Mouse (Mus musculus): Measurements from ENCODE around the gene Etv2. TPM values are rescaled to one million over a fixed set of nuclear protein-coding genes. Genes with fewer than 3 reads are reported as not detected.

The Etv2 gene
- polyA plus RNA-seq, 1 experiment from 2014 or later: 0.09 TPM

DNA sequence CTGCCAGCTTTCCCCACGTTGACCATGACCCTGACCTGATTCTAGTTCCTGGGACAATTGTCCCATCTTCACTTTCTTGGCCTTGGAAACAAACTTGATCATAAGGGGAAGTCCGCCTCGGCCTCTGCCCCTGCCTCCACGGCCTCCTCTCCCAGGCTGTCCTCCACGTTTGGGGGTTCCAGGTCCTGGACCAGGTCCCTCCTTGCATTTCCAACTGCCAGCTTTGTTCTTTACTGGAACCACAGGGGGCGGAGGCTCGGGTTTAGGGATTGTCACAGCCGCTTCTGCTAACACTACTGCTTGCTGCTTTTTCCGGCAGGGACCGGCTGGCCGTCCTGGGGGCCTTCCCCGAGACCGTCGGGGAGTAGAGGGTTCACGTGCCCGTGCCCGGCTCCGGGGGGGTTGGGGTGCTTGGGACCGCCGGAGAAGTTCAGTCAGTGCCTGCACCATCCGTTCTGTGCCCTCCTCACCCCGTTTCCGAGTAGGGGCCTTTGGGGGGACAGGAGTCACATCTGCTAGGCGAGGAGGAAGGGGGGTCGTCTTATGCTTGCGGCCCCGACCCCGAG is 49.1 kb downstream of the Etv2 start:
- no peaks in the 10 kb centered on the region for H3K27me3 ChIP-seq
- H3K4me2 ChIP-seq: peak overlapping the region; percentile 97
- no peaks in the 10 kb centered on the region for H3K9me3 ChIP-seq (replicated peaks)
- H3K9ac ChIP-seq: peak overlapping the region; percentile 99
- no peak overlapping the region for H3K27ac ChIP-seq
- ATAC-seq (ENCODE audit: low read depth) (no peak), DNase-seq (no peak)
- H3K4me1 ChIP-seq (replicated peaks): peaks cover 27% of the 10 kb centered on the region
- H3K4me3 ChIP-seq (replicated peaks): peak overlapping the region; percentile 96
- WGBS (ENCODE audit: insufficient replicate concordance): 88% methylated on average over 28 of the region's 28 CpGs
- peaks cover 56% of the 10 kb centered on the region for H3K36me3 ChIP-seq

DNA sequence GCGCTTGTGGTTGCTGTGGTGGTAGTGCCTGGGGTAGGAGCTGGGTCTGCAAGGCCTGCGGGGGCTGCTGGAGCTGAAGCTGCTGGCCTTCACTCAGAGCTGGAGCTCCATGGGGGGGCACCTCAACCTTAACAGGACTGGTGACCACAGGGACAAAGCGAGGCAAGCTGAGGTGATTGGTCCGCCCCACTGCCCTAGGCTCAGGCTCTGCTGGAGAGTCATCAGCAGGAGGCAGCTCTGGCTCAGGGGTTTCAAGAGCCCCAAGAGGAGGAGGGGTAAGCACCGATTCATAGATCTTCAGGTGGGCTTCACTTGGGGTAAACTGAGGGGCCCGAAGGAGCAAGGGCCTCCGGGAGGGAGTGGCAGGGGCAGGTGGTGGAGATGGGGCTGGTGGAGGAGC is 50.5 kb downstream of the Etv2 start:
- no peak overlapping the region for H3K27ac ChIP-seq
- H3K9me3 ChIP-seq (replicated peaks): no peaks in the 10 kb centered on the region
- WGBS (ENCODE audit: insufficient replicate concordance): 87% methylated on average over 7 of the region's 7 CpGs
- DNase-seq (no peak), ATAC-seq (ENCODE audit: low read depth) (no peak)
- H3K9ac ChIP-seq: no peak overlapping the region
- H3K36me3 ChIP-seq: peaks cover 70% of the 10 kb centered on the region
- no peak overlapping the region for H3K4me3 ChIP-seq (replicated peaks)
- H3K4me1 ChIP-seq (replicated peaks): peaks cover 25% of the 10 kb centered on the region
- no peaks in the 10 kb centered on the region for H3K27me3 ChIP-seq
- H3K4me2 ChIP-seq: no peak overlapping the region

DNA sequence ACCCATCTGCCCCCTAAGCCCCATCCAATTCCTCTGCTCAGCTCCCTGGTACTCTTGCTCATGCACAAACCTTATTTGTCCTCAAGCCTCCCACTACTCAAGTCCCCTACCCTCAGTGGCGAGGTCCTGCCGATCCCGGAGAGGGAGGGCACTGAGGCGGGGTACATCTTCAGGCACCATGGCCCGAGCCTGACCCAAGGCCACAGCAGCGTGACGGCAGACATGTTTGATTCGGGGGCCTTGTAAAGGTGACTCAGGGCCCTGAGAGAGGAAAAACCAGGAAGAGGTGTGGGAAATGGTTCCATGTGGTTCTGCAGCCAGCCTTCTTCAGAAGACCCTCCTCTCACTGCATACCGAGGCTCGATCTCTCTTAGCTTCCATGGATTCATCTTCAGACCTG is 51.3 kb downstream of the Etv2 start:
- ATAC-seq (ENCODE audit: low read depth) (no peak), DNase-seq (no peak)
- no peak overlapping the region for H3K4me2 ChIP-seq
- no peaks in the 10 kb centered on the region for H3K9me3 ChIP-seq (replicated peaks)
- no peak overlapping the region for H3K27ac ChIP-seq
- 92% methylated on average over 10 of the region's 10 CpGs for WGBS (ENCODE audit: insufficient replicate concordance)
- no peak overlapping the region for H3K9ac ChIP-seq
- H3K4me3 ChIP-seq (replicated peaks): no peak overlapping the region
- peaks cover 78% of the 10 kb centered on the region for H3K36me3 ChIP-seq
- H3K27me3 ChIP-seq: no peaks in the 10 kb centered on the region
- peaks cover 17% of the 10 kb centered on the region for H3K4me1 ChIP-seq (replicated peaks)

Small RNA genes within 50 kb of the gene (microRNA-seq; reads per million reads assigned to microRNA genes)
- gene Mir3569: not detected

Other genes with a start within 250 kb of the Etv2 start
- gene Tyrobp, start 222.1 kb downstream of the Etv2 start, polyA plus RNA-seq (2015; fragmentation: Nextera tagmentation; extraction: Ambion mirVana): 65.8 and 80.0 TPM in 2 replicates
- gene Hcst, start 216.0 kb downstream of the Etv2 start, polyA plus RNA-seq (2015; fragmentation: Nextera tagmentation; extraction: Ambion mirVana): 2.7 and 4.0 TPM in 2 replicates
- gene Nfkbid, start 214.1 kb downstream of the Etv2 start, polyA plus RNA-seq (2015; fragmentation: Nextera tagmentation; extraction: Ambion mirVana): 1.2 TPM in 2 replicates
- 4.6 and 4.7 TPM in 2 replicates for gene Aplp1, start 190.3 kb downstream of the Etv2 start, polyA plus RNA-seq (2015; fragmentation: Nextera tagmentation; extraction: Ambion mirVana)
- gene Kirrel2, start 178.2 kb downstream of the Etv2 start, polyA plus RNA-seq (2015; fragmentation: Nextera tagmentation; extraction: Ambion mirVana): 0.16 and 0.20 TPM in 2 replicates
- 0.13 and 0.17 TPM in 2 replicates for gene Nphs1, start 177.5 kb downstream of the Etv2 start, polyA plus RNA-seq (2015; fragmentation: Nextera tagmentation; extraction: Ambion mirVana)
- gene Prodh2, start 142.2 kb downstream of the Etv2 start, polyA plus RNA-seq (2015; fragmentation: Nextera tagmentation; extraction: Ambion mirVana): 28.1 and 28.6 TPM in 2 replicates
- 2.0 and 2.3 TPM in 2 replicates for gene Arhgap33, start 100.8 kb downstream of the Etv2 start, polyA plus RNA-seq (2015; fragmentation: Nextera tagmentation; extraction: Ambion mirVana)
- gene Hspb6, start 83.7 kb downstream of the Etv2 start, polyA plus RNA-seq (2015; fragmentation: Nextera tagmentation; extraction: Ambion mirVana): 4.4 and 4.6 TPM in 2 replicates
- gene Proser3, start 83.6 kb downstream of the Etv2 start, polyA plus RNA-seq (2015; fragmentation: Nextera tagmentation; extraction: Ambion mirVana): 1.8 and 2.3 TPM in 2 replicates
- gene Lin37, start 76.0 kb downstream of the Etv2 start, polyA plus RNA-seq (2015; fragmentation: Nextera tagmentation; extraction: Ambion mirVana): 25.3 and 31.9 TPM in 2 replicates
- gene U2af1l4, start 72.6 kb downstream of the Etv2 start, polyA plus RNA-seq (2015; fragmentation: Nextera tagmentation; extraction: Ambion mirVana): 49.4 TPM in 2 replicates
- 3.4 and 3.8 TPM in 2 replicates for gene Gm49396, start 72.5 kb downstream of the Etv2 start, polyA plus RNA-seq (2015; fragmentation: Nextera tagmentation; extraction: Ambion mirVana)
- gene Psenen, start 72.2 kb downstream of the Etv2 start, polyA plus RNA-seq (2015; fragmentation: Nextera tagmentation; extraction: Ambion mirVana): 80.1 and 81.3 TPM in 2 replicates
- 1.6 and 2.1 TPM in 2 replicates for gene Igflr1, start 70.4 kb downstream of the Etv2 start, polyA plus RNA-seq (2015; fragmentation: Nextera tagmentation; extraction: Ambion mirVana)
- 2.8 and 3.8 TPM in 2 replicates for gene Kmt2b, start 47.1 kb downstream of the Etv2 start, polyA plus RNA-seq (2015; fragmentation: Nextera tagmentation; extraction: Ambion mirVana)
- 0.09 and 0.20 TPM in 2 replicates for gene Zbtb32, start 36.9 kb downstream of the Etv2 start, polyA plus RNA-seq (2015; fragmentation: Nextera tagmentation; extraction: Ambion mirVana)
- 0.09 and 0.50 TPM in 2 replicates for gene Upk1a, start 23.0 kb downstream of the Etv2 start, polyA plus RNA-seq (2015; fragmentation: Nextera tagmentation; extraction: Ambion mirVana)
- 690 and 705 TPM in 2 replicates for gene Cox6b1, start 9.7 kb downstream of the Etv2 start, polyA plus RNA-seq (2015; fragmentation: Nextera tagmentation; extraction: Ambion mirVana)
- 58.0 and 59.4 TPM in 2 replicates for gene Rbm42, start 14.5 kb upstream of the Etv2 start, polyA plus RNA-seq (2015; fragmentation: Nextera tagmentation; extraction: Ambion mirVana)
- gene Haus5, start 29.1 kb upstream of the Etv2 start, polyA plus RNA-seq (2015; fragmentation: Nextera tagmentation; extraction: Ambion mirVana): 38.2 and 38.7 TPM in 2 replicates
- not detected in 2 replicates for gene Pmis2, start 35.8 kb upstream of the Etv2 start, polyA plus RNA-seq (2015; fragmentation: Nextera tagmentation; extraction: Ambion mirVana)
- gene 2200002J24Rik, start 63.1 kb upstream of the Etv2 start, polyA plus RNA-seq (2015; fragmentation: Nextera tagmentation; extraction: Ambion mirVana): 0.34 and 0.37 TPM in 2 replicates
- 1.1 and 1.7 TPM in 2 replicates for gene Atp4a, start 76.4 kb upstream of the Etv2 start, polyA plus RNA-seq (2015; fragmentation: Nextera tagmentation; extraction: Ambion mirVana)
- 108 and 121 TPM in 2 replicates for gene Tmem147, start 93.7 kb upstream of the Etv2 start, polyA plus RNA-seq (2015; fragmentation: Nextera tagmentation; extraction: Ambion mirVana)
- gene Gapdhs, start 107.8 kb upstream of the Etv2 start, polyA plus RNA-seq (2015; fragmentation: Nextera tagmentation; extraction: Ambion mirVana): not detected in 2 replicates
- gene Sbsn, start 115.6 kb upstream of the Etv2 start, polyA plus RNA-seq (2015; fragmentation: Nextera tagmentation; extraction: Ambion mirVana): 0.08 and 0.22 TPM in 2 replicates
- 0.17 TPM in 1 of 2 replicates, not detected in the other for gene Dmkn, start 127.9 kb upstream of the Etv2 start, polyA plus RNA-seq (2015; fragmentation: Nextera tagmentation; extraction: Ambion mirVana)
- 0.27 TPM in 1 of 2 replicates, not detected in the other for gene Krtdap, start 152.0 kb upstream of the Etv2 start, polyA plus RNA-seq (2015; fragmentation: Nextera tagmentation; extraction: Ambion mirVana)
- 0.35 and 0.46 TPM in 2 replicates for gene Ffar2, start 187.9 kb upstream of the Etv2 start, polyA plus RNA-seq (2015; fragmentation: Nextera tagmentation; extraction: Ambion mirVana)
- not detected in 2 replicates for gene Ffar3, start 220.3 kb upstream of the Etv2 start, polyA plus RNA-seq (2015; fragmentation: Nextera tagmentation; extraction: Ambion mirVana)
- not detected in 2 replicates for gene Ffar1, start 225.7 kb upstream of the Etv2 start, polyA plus RNA-seq (2015; fragmentation: Nextera tagmentation; extraction: Ambion mirVana)
- 0.07 and 0.16 TPM in 2 replicates for gene Cd22, start 244.5 kb upstream of the Etv2 start, polyA plus RNA-seq (2015; fragmentation: Nextera tagmentation; extraction: Ambion mirVana)